Mouse (Mus musculus) kidney, postnatal 0 days (tissue): ENCODE measurements around the gene Acot7. TPM values are rescaled to one million over a fixed set of nuclear protein-coding genes. Genes with fewer than 3 reads are reported as not detected.

Source experiments
- ATAC-seq: fragments of 200-750 bp; cut with Nextera tagmentation; replicated peaks from 2 replicates; pipeline ENCODE4 v1.8.0; 2017; ENCODE audit warnings: low read depth, moderate number of reproducible peaks, moderate TSS enrichment, moderate library complexity; ENCODE audit not compliant: low FRiP score
- DNase-seq: peaks from one replicate; pipeline ENCODE4 v3.0.0-alpha.2; 2016; ENCODE audit warnings: low spot score
- H3K27ac ChIP-seq: fragments of 300-500 bp; sonication (generic); 2 replicates; pipeline ENCODE4 v1.5.1; 2014; ENCODE audit warnings: mild to moderate bottlenecking
- H3K27me3 ChIP-seq: fragments of 300-500 bp; sonication (generic); 2 replicates; pipeline ENCODE4 v1.6.1; 2014; ENCODE audit warnings: low read length, mixed read lengths; ENCODE audit not compliant: insufficient read depth
- H3K36me3 ChIP-seq: fragments of 300-500 bp; sonication (generic); 2 replicates; pipeline ENCODE4 v1.6.1; 2014; ENCODE audit warnings: low read length, mixed read lengths; ENCODE audit not compliant: insufficient read depth
- H3K4me1 ChIP-seq: fragments of 300-500 bp; sonication (generic); replicated peaks from 2 replicates; pipeline ENCODE4 v1.6.1; 2014; ENCODE audit warnings: antibody characterized with exemption, low read length, mixed read lengths; ENCODE audit not compliant: insufficient read depth
- H3K4me2 ChIP-seq: fragments of 300-500 bp; sonication (generic); 2 replicates; pipeline ENCODE4 v1.6.1; 2014; ENCODE audit warnings: mild to moderate bottlenecking, low read length, moderate library complexity, mixed read lengths
- H3K4me3 ChIP-seq: fragments of 300-500 bp; sonication (generic); replicated peaks from 2 replicates; pipeline ENCODE4 v1.5.1; 2014; ENCODE audit warnings: low read depth, low read length
- H3K9ac ChIP-seq: fragments of 300-500 bp; sonication (generic); 2 replicates; pipeline ENCODE4 v1.6.1; 2014; ENCODE audit warnings: low read depth, low read length
- H3K9me3 ChIP-seq: fragments of 300-500 bp; sonication (generic); replicated peaks from 2 replicates; pipeline ENCODE4 v1.6.1; 2016; ENCODE audit warnings: low read length, inconsistent platforms, mixed read lengths
- CTCF ChIP-seq: IDR thresholded peaks from 2 replicates; pipeline ENCODE4 v1.5.1; 2016; ENCODE audit warnings: antibody characterized with exemption, low read depth, mild to moderate bottlenecking, moderate library complexity
- WGBS: fragments of 180-500 bp; shearing (Covaris S2); extraction: QIAGEN DNeasy Blood & Tissue Kit; methylation state at CpG from one replicate; pipeline ENCODE4 v1.1.7; 2014; 5-methylcytosine and 5-hydroxymethylcytosine counted together
- polyA plus RNA-seq: library from polyadenylated mRNA; unstranded; fragments of >200 nt; fragmentation: Nextera tagmentation; extraction: Ambion mirVana; gene quantifications from 2 replicates; pipeline ENCODE4 v1.2.1, GENCODE M21; 2015

The Acot7 gene
- polyA plus RNA-seq, 1 experiment from 2014 or later, result 56.4 TPM

DNA sequence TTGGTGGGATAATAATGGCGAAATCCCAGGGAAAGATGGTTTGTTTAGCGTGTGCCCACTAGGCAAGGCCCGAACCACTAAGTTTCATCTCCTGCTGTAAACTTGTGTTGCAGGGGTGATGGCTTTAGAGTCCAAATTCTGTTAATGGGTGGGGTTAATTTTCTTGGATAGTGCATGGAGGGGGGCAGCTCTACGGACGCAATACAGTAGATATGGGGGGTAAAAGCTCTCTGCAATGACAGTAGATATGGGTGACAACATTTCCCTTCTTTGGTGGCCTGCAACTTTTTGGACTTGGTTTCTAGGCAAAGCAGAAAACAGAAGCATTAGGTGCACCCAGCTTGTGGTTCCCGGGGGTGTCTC is 779 bp upstream of the Acot7 start:
- no peak for DNase-seq
- peak overlapping the region; percentile 85 for H3K9ac ChIP-seq
- ATAC-seq, result no peak
- H3K36me3 ChIP-seq, result no peaks in the 10 kb centered on the region
- peak overlapping the region; percentile 91 for H3K4me2 ChIP-seq
- peak overlapping the region; percentile 64 for H3K4me3 ChIP-seq
- H3K9me3 ChIP-seq, result no peaks in the 10 kb centered on the region
- no peak for TF ChIP-seq CTCF
- no peaks in the 10 kb centered on the region for H3K27me3 ChIP-seq
- H3K4me1 ChIP-seq, result 0 out of 2 replicates have a peak, but pooled peaks cover 12% of the 10 kb centered on the region
- WGBS, result 61% methylated on average over 6 of the region's 6 CpGs
- peak overlapping the region; percentile 88; the same call in 1 of the 2 replicates for H3K27ac ChIP-seq

DNA sequence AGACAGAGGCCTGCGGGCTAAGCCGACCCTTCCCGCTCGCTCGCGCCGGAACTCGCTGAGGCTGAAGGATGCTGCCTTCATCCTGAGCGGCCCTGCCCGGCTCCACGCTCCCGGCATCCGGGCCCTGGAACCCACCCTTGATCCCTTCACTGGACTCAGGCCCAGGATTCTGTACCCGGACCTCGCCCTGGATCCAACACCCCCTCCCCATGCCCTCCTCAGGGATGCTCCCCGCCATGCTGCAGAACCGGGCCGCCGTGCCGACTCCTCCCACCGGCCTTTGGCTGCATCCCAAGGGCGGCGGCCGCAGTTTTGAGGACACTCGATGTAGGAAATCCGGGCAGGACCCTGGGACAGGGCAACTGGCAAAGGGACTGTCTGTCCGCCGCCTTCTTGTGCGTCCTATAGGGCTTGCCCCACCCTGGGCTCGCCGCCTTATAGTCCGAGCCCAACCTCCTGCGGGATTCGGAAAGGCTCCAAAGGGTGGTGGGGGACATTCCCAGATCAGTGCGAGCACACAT is 470 bp downstream of the Acot7 start:
- Histone ChIP-seq H3K4me3 (peak overlapping the region; percentile 64), H3K4me1 (0 out of 2 replicates have a peak, but pooled peaks cover 12% of the 10 kb centered on the region), H3K27me3 (no peaks in the 10 kb centered on the region), H3K27ac (no peak overlapping the region; the same call in 1 of the 2 replicates), H3K36me3 (no peaks in the 10 kb centered on the region), H3K9ac (peak overlapping the region; percentile 85), H3K9me3 (no peaks in the 10 kb centered on the region), H3K4me2 (peak overlapping the region; percentile 91)
- ATAC-seq, result peak; percentile 41
- WGBS, result under 1% methylated on average over 35 of the region's 35 CpGs
- peak; percentile 28 for DNase-seq
- TF ChIP-seq CTCF, result no peak

- no peak for DNase-seq
- ATAC-seq, result no peak
- Histone ChIP-seq H3K9me3 (no peaks in the 10 kb centered on the region), H3K4me2 (peak overlapping the region; percentile 91), H3K27ac (no peak overlapping the region), H3K9ac (0 out of 2 replicates have a peak overlapping the region, but pooled peaks have one; percentile 85), H3K36me3 (no peaks in the 10 kb centered on the region), H3K4me1 (0 out of 2 replicates have a peak, but pooled peaks cover 12% of the 10 kb centered on the region), H3K4me3 (peak overlapping the region; percentile 64), H3K27me3 (no peaks in the 10 kb centered on the region)
- 15% methylated on average over 16 of the region's 16 CpGs for WGBS
- no peak for TF ChIP-seq CTCF
These were observed 1.2 kb downstream of the Acot7 start for GRCm38 (mm10) chr4:152178916-152179705.

GRCm38 (mm10) chr4:152179946-152180660 is 2.2 kb downstream of the Acot7 start:
- no peak overlapping the region for H3K27ac ChIP-seq
- 67% methylated on average over 16 of the region's 16 CpGs for WGBS
- no peak for ATAC-seq
- no peak overlapping the region for H3K9ac ChIP-seq
- no peak for TF ChIP-seq CTCF
- H3K9me3 ChIP-seq, result no peaks in the 10 kb centered on the region
- no peak overlapping the region for H3K4me3 ChIP-seq
- H3K36me3 ChIP-seq, result no peaks in the 10 kb centered on the region
- H3K4me1 ChIP-seq, result 0 out of 2 replicates have a peak, but pooled peaks cover 12% of the 10 kb centered on the region
- no peaks in the 10 kb centered on the region for H3K27me3 ChIP-seq
- no peak for DNase-seq
- no peak overlapping the region for H3K4me2 ChIP-seq

GRCm38 (mm10) chr4:152182205-152182604 is 4.3 kb downstream of the Acot7 start:
- Histone ChIP-seq H3K9me3 (no peaks in the 10 kb centered on the region), H3K4me1 (peaks cover 25% of the 10 kb centered on the region; the same call in 1 of the 2 replicates), H3K4me2 (no peak overlapping the region), H3K27me3 (no peaks in the 10 kb centered on the region), H3K4me3 (no peak overlapping the region), H3K9ac (no peak overlapping the region), H3K36me3 (no peaks in the 10 kb centered on the region), H3K27ac (no peak overlapping the region)
- no peak for ATAC-seq
- TF ChIP-seq CTCF, result no peak
- WGBS, result 90% methylated on average over 10 of the region's 10 CpGs
- no peak for DNase-seq

- H3K9me3 ChIP-seq, result no peaks in the 10 kb centered on the region
- ATAC-seq, result no peak
- no peaks in the 10 kb centered on the region for H3K27me3 ChIP-seq
- WGBS, result 71% methylated on average over 7 of the region's 7 CpGs
- no peaks in the 10 kb centered on the region for H3K36me3 ChIP-seq
- TF ChIP-seq CTCF, result peak; percentile 51
- H3K4me1 ChIP-seq, result peaks cover 19% of the 10 kb centered on the region; the same call in 1 of the 2 replicates
- H3K27ac ChIP-seq, result no peak overlapping the region
- H3K4me2 ChIP-seq, result no peak overlapping the region
- no peak overlapping the region for H3K4me3 ChIP-seq
- no peak overlapping the region for H3K9ac ChIP-seq
- no peak for DNase-seq
These were observed 6.6 kb downstream of the Acot7 start for GRCm38 (mm10) chr4:152184353-152185035.
